Mouse (Mus musculus): Measurements from ENCODE around the gene Gramd4.

The Gramd4 gene

DNA sequence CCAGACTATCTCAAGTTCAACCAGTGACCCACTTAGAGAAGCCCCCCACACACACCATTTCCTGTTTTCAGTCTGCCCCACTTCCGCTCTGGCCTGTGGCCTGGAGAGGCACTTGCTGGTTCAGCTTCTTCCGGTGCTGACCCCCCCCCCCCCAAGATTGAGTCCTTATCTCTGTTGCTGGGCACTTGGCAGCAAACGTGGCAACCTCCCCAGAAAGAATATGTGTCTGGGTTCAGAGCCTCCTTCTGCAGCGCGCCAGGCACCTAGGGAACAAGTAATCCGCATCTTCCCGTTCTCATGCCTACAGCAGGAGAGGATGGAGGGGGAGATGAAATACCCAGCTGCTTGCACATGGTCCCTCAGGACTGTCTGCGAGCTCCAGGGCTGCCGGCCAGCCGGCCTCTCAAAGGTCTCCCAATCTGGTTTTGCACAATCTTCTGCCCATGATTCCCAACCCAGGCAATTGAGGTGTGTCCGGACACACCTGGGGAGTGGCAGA is 124.5 kb downstream of the Gramd4 start:
- no peak for DNase-seq (ENCODE audit: low read depth, low spot score)

DNA sequence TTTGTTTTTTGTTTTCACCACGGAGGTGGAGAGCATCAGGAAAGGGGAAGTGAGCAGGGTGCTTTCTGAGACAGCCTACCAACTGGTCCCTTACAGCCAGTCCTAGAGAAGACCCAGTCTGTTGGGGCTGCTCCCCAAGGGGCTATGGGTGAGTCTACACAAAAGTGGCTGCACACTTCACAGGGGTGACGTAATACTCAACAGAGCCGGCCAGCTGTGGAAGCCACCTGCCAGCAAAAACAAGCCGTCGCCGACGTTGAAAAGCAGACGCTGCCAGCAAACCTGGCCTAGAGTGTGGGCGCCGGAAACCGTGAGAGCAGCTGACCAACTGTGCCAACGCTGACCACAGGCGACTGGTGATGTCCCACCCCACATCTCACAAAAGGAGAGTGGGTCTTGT is 125.2 kb downstream of the Gramd4 start:
- no peak for DNase-seq (ENCODE audit: low read depth, low spot score)

DNA sequence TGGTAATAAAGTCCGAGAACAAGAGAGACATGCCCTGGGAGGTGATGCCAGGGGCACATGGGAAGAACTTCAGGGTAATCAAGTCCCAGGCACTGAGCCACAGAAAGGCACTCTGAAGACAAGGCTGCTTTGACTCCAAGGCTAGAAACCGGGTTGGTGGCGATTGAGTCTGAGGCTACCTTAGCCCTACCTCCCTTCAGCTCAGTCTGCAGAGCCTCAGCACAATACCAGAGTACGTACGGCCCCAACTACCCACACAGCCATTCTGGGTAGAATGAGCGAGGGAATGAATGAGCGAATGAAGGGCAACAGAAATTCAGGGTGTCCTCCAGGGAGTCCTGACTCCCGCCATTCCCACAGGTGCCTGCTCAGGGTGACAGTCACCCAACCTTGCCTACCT is 126.0 kb downstream of the Gramd4 start:
- no peak for DNase-seq (ENCODE audit: low read depth, low spot score)

DNA sequence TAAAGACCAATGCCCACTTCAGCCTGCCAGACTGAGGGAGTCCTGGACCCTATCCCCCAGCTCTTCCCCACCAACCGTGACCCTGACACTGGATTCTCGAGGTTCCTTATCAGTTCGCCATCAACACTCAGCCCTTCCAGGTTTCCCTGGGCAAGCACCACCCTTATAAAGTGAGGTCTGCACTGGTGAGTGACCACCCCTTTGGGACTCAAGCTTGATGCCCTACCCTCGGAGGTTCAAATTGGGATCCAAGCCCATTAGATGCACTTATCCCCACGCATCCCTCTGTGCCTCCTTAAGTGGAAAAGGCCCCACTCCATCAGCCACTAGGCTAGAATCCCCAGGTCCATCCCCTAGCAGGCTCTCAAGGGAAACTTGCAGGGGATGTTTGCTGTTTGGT is 126.6 kb downstream of the Gramd4 start:
- no peak for DNase-seq (ENCODE audit: low read depth, low spot score)

DNA sequence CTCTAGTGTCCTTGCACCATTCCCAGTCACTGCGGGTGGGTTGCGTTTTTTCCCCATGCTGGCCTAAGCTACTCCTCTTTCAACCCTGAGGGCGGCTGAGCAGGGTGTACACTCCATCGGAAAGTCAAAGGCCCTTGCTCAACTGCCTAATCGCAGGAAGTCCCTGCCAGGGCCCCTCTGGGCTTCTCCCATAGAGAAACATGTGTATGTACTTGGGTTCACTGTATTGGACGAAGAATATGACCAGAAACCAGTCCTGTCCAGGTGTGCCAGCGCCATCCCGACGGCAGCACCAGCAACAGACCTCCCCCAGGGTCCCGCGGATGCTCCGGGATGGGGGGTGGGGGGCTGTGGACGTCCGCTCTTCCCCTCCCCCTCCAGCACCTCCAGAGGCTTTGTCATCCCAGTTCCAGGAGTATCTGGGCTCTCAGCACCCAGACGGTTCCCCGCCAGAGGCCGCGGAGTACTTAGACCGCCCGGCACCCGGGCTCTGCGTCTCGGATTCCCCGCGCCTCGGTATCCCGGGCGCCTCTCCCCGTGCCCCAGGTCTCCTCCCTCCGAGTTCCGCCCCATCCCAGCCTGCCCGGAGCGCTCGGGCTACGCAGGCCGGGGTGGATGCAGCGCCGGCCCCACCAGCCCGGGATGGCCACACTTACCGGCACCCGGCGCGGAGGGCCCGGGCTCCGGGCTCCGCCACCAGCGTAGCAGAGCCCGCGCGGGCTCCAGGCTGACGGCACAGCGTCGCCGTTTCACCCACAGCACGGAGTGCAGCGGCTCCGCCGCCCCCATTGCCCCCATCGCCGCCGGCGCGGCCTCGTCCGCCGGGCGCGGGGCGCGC is 127.6 kb downstream of the Gramd4 start:
- DNase-seq (ENCODE audit: low read depth, low spot score) = no peak

DNA sequence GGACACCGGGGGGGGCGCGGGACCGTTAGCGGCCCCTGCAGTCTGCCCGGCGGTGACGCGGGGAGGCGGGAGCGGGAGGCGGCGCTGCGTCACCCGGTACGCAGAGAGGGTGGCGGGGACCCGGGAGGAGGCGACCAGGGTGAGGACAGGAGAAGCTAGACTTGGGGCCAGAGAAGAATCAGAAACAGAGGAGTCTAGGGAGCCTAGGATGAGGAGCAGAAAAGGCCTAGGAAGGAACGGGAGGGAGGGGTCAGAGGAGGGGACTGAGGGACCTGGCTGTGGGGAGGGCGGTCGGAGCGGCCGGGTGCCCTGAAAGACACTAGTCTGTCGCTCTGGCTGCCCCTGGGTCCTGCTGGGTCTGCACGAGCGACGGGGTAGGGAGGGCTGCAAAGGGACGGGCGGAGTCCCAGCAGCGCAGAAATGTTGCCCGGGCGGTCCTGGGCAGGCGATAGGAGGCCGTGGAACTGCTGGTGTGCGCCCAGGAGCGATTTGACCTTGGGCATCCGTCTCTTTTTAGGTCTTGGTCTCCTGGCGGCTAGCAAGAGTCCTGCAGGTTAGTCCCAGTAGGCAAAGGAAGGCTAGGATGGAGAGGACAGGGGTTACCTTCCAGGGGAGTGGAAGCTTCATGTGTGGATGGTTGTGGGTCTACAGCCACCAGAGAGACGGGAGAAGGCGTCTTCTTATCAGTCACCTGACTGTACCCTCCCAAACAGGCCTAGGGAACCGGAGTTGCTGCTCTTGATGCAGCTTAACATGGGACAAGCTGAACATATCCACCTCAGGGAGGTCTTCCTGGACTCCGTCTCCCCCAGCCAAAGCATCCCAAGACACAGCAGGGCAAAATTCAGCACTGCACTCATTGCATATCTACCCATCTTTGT is 128.4 kb downstream of the Gramd4 start, which contains the start of gene Cerk:
Gene Cerk (minus strand): TSS at position 453 of the 881 bp plus-strand sequence.
- DNase-seq (ENCODE audit: low read depth, low spot score) = no peak

DNA sequence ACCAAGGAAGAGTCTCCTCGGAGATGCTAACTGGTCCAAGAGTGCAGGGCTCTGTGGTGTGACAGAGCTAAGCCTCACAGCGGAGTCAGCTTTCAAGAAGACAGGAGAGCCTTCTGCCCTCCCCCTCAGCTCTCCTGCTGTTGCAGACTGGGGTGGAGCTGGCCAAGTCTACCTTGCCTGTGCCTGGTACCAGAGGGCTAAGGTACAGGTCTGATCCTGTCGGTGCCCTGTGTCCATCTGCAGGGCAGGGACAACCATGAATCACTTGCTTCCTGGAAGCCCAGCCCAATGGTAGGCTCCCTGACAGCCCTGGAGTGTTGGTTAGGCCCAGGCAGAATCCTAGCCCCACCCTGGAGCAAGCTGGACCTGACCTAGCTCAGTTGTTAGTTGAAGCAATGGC is 129.2 kb downstream of the Gramd4 start:
- DNase-seq (ENCODE audit: low read depth, low spot score) = no peak
